Mouse (Mus musculus) left cerebral cortex, postnatal 10 days (tissue): ENCODE results near the gene Gabarap. TPM values are rescaled to one million over a fixed set of nuclear protein-coding genes. Genes with fewer than 3 reads are reported as not detected.
"Not testable (repeated sequence)": the region's sequence is repeated elsewhere in the genome, so short reads cannot be mapped to it uniquely, and the experiment has no call there.

Source experiments
- DNase-seq, 2 experiments: peaks; one replicate each; pipeline ENCODE4 v3.0.0; 2021 to 2022; ENCODE audit warnings: low spot score in 2 of 2, mixed read lengths in 1 of 2; ENCODE audit errors: extremely low spot score in 1 of 2
- intact Hi-C: fragments of 180-260 bp; cut with DNase I; formaldehyde crosslinking; loops from one replicate; pipeline ENCODE4 v1.15.1; 2025
- total RNA-seq, 2 experiments: library from RNA; stranded (reverse); gene quantifications; 2 replicates each; pipeline ENCODE4 v1.2.3; 2021

Gene Gabarap
- total RNA-seq, 2 experiments from 2014 or later, result 252 to 266 TPM

- intact Hi-C loops, result no loop called here
- DNase-seq, result no peak
These were observed 24.7 kb downstream of the Gabarap start for GRCm38 (mm10) chr11:70015677-70016076.

GRCm38 (mm10) chr11:70016177-70016576 is 25.2 kb downstream of the Gabarap start:
- DNase-seq, intact Hi-C loops: not testable (repeated sequence)

- no peak for DNase-seq
- intact Hi-C loops, result no loop called here
These were observed 25.7 kb downstream of the Gabarap start, which contains the start of gene Dlg4 for GRCm38 (mm10) chr11:70016669-70017068. Dlg4 (plus strand) TSS chr11:70016942.

GRCm38 (mm10) chr11:70017199-70017767 is 26.3 kb downstream of the Gabarap start:
- no peak for DNase-seq
- intact Hi-C loops, result no loop called here

GRCm38 (mm10) chr11:70018131-70018990 is 27.4 kb downstream of the Gabarap start:
- peak; percentile 81 to 85 for DNase-seq
- intact Hi-C loops, result no loop called here

GRCm38 (mm10) chr11:70019495-70020021 is 28.6 kb downstream of the Gabarap start:
- intact Hi-C loops, result no loop called here
- no peak for DNase-seq

- intact Hi-C loops, result no loop called here
- peak in 1 of 2 experiments; percentile 73 for DNase-seq
These were observed 29.2 kb downstream of the Gabarap start for GRCm38 (mm10) chr11:70020022-70020631.

- intact Hi-C loops, result no loop called here
These were observed 29.9 kb downstream of the Gabarap start for GRCm38 (mm10) chr11:70020731-70021263.

GRCm38 (mm10) chr11:70021264-70022132 is 30.6 kb downstream of the Gabarap start:
- intact Hi-C loops, result no loop called here
- DNase-seq, result peak; percentile 98 to 99

More at GRCm38 (mm10) chr11:70020731-70021263, 29.9 kb downstream of the Gabarap start:
- DNase-seq, result peak; percentile 75 to 84

- intact Hi-C loops, result no loop called here
- DNase-seq, result peak in 1 of 2 experiments; percentile 72
These were observed 32.7 kb downstream of the Gabarap start for GRCm38 (mm10) chr11:70023481-70024150.

GRCm38 (mm10) chr11:70024151-70024514 is 33.2 kb downstream of the Gabarap start:
- intact Hi-C loops, result no loop called here
- DNase-seq, result no peak

- intact Hi-C loops, result no loop called here
- peak in 1 of 2 experiments; percentile 83 for DNase-seq
These were observed 35.7 kb downstream of the Gabarap start for GRCm38 (mm10) chr11:70026689-70027088.

- peak in 1 of 2 experiments; percentile 67 for DNase-seq
- intact Hi-C loops, result no loop called here
These were observed 36.5 kb downstream of the Gabarap start for GRCm38 (mm10) chr11:70027397-70027796.

- intact Hi-C loops, result no loop called here
- no peak for DNase-seq
These were observed 37.6 kb downstream of the Gabarap start for GRCm38 (mm10) chr11:70028401-70029129.

- peak; percentile 92 to 93 for DNase-seq
These were observed 38.3 kb downstream of the Gabarap start for GRCm38 (mm10) chr11:70029130-70029801.

GRCm38 (mm10) chr11:70029829-70030550 is 39.0 kb downstream of the Gabarap start:
- DNase-seq, result no peak
- intact Hi-C loops, result no loop called here

More at GRCm38 (mm10) chr11:70029130-70029801, 38.3 kb downstream of the Gabarap start:
- intact Hi-C loops, result no loop called here
